ENCODE assay signal across 8 mouse cellular contexts in the genomic region with DNA sequence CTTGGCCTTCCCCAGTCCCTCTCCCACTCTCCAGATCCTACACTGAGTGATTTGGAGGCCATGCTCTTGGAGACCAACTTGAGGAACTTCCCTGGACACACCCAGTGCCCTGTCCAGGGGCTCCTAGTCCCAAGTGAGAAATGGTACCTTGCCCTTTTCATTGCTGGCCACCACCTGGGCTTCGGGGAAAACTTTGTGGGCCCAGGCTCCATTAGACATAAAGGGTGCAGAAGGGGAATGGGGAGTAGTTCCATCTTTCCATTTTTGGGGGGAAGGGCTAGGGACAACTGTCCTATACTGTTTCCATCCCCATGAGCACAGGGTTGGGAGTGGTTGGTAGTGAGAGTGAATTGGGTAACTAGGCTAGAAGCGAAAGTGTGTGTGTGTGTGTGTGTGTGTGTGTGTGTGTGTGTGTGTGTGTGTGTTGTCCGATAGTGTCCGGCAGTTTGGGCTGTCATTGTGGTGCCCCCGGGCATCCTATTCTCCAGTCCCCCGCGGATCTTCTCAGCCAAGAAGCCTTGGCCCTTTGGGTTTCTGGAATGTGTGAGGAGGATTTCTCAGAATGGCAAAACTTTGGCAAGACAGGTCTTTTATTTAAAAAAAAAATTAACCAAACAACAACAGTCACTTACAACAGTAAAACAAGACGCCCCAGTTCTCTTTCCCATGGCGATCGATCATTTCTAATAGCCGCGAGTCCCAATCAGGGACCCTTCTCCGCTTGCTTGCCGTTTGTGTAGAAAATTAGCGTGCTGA. TPM values are rescaled to one million over a fixed set of nuclear protein-coding genes. Genes with fewer than 3 reads are reported as not detected.
DNase-seq lines count a peak whose midpoint lies in the region; ATAC-seq and TF ChIP-seq lines count a peak whose summit lies in the region.

No protein-coding gene starts in this region.

- no peak for ATAC-seq in lung, embryonic 16.5 days (ENCODE audit: low read depth)
- ATAC-seq in embryonic facial prominence, embryonic 11.5 days (replicated peaks; ENCODE audit: insufficient number of reproducible peaks, low FRiP score, low TSS enrichment, low read depth), result no peak
- ATAC-seq in liver, postnatal 0 days, result no peak
- ATAC-seq in activated CD4-positive, CD25-positive, alpha-beta regulatory T cell, adult 4 months, result no peak

- TF ChIP-seq CTCF in liver, postnatal 0 days (IDR thresholded peaks at IDR 0.05; ENCODE audit: low read depth), result no peak

- no peak overlapping the region for H3K27ac ChIP-seq in lung, embryonic 16.5 days (ENCODE audit: low read length)
- no peak overlapping the region for H3K27ac ChIP-seq in embryonic facial prominence, embryonic 11.5 days (replicated peaks; ENCODE audit: low read depth, low read length)
- H3K27ac ChIP-seq in liver, postnatal 0 days (ENCODE audit: low read depth), result no peak overlapping the region

- H3K36me3 ChIP-seq in lung, embryonic 16.5 days (ENCODE audit: control insufficient read depth, insufficient read depth, low read length), result no peaks in the 10 kb centered on the region
- no peaks in the 10 kb centered on the region for H3K36me3 ChIP-seq in embryonic facial prominence, embryonic 11.5 days (replicated peaks; ENCODE audit: control insufficient read depth, insufficient read depth, low read depth, low read length)
- no peaks in the 10 kb centered on the region for H3K36me3 ChIP-seq in liver, postnatal 0 days (replicated peaks; ENCODE audit: insufficient read depth, low read length)

- peaks cover 57% of the 10 kb centered on the region for H3K27me3 ChIP-seq in lung, embryonic 16.5 days (ENCODE audit: control insufficient read depth, insufficient read depth, low read depth, low read length)
- peaks cover 7% of the 10 kb centered on the region for H3K27me3 ChIP-seq in embryonic facial prominence, embryonic 11.5 days (ENCODE audit: control insufficient read depth, insufficient read depth, low read length)
- H3K27me3 ChIP-seq in liver, postnatal 0 days (ENCODE audit: insufficient read depth, low read length), result peaks cover 69% of the 10 kb centered on the region

- H3K9ac ChIP-seq in lung, embryonic 16.5 days (ENCODE audit: low read length), result 0 out of 2 replicates have a peak overlapping the region, but pooled peaks have one; percentile 22
- peak overlapping the region; percentile 63 for H3K9ac ChIP-seq in embryonic facial prominence, embryonic 11.5 days (replicated peaks; ENCODE audit: low read length)
- peak overlapping the region; percentile 30 for H3K9ac ChIP-seq in liver, postnatal 0 days (replicated peaks)

- peaks cover 4% of the 10 kb centered on the region; the same call in 1 of the 2 replicates for H3K4me1 ChIP-seq in lung, embryonic 16.5 days (replicated peaks; ENCODE audit: control insufficient read depth, insufficient read depth, low read length)
- peaks cover 2% of the 10 kb centered on the region; the same call in 1 of the 2 replicates for H3K4me1 ChIP-seq in embryonic facial prominence, embryonic 11.5 days (ENCODE audit: control insufficient read depth, insufficient read depth, low read length)
- H3K4me1 ChIP-seq in liver, postnatal 0 days (ENCODE audit: insufficient read depth), result no peaks in the 10 kb centered on the region

- WGBS in lung, embryonic 16.5 days, result 3% methylated on average over 15 of the region's 15 CpGs
- under 1% methylated on average over 15 of the region's 15 CpGs for WGBS in embryonic facial prominence, embryonic 11.5 days
- 1% methylated on average over 15 of the region's 15 CpGs for WGBS in liver, postnatal 0 days (ENCODE audit: insufficient replicate concordance)

- no peak for TF ChIP-seq EP300 in liver, postnatal 0 days (IDR thresholded peaks at IDR 0.05; ENCODE audit: low read depth)

- intact Hi-C loops in heart, postnatal 36 days (cut with DNase I), result no loop called here

- H3K9me3 ChIP-seq in lung, embryonic 16.5 days (ENCODE audit: control insufficient read depth, low read length), result no peaks in the 10 kb centered on the region
- H3K9me3 ChIP-seq in embryonic facial prominence, embryonic 11.5 days (replicated peaks; ENCODE audit: control insufficient read depth, low read length), result no peaks in the 10 kb centered on the region
- H3K9me3 ChIP-seq in liver, postnatal 0 days (ENCODE audit: low read length), result no peaks in the 10 kb centered on the region

- peak overlapping the region; percentile 47 for H3K4me2 ChIP-seq in lung, embryonic 16.5 days (ENCODE audit: low read depth, low read length)
- peak overlapping the region; percentile 63 for H3K4me2 ChIP-seq in embryonic facial prominence, embryonic 11.5 days (ENCODE audit: low read depth, low read length)
- peak overlapping the region; percentile 56 for H3K4me2 ChIP-seq in liver, postnatal 0 days (ENCODE audit: low read depth, low read length)

- no peak for DNase-seq in lung, postnatal 14 days
- DNase-seq in embryonic facial prominence, embryonic 11.5 days (ENCODE audit: low spot score), result peak; percentile 17
- peak; percentile 41 to 65 for DNase-seq in heart, postnatal 36 days
- no peak for DNase-seq in liver, postnatal 0 days
- no peak for DNase-seq in layer of hippocampus, postnatal 14 days (ENCODE audit: low spot score in 2 of 2)
- DNase-seq in adrenal gland, postnatal 14 days, result no peak

- H3K4me3 ChIP-seq in lung, embryonic 16.5 days (ENCODE audit: low read length), result peak overlapping the region; percentile 37
- H3K4me3 ChIP-seq in embryonic facial prominence, embryonic 11.5 days (ENCODE audit: low read depth, low read length), result peak overlapping the region; percentile 67
- peak overlapping the region; percentile 52 for H3K4me3 ChIP-seq in liver, postnatal 0 days (ENCODE audit: low read depth, low read length)

RNA-seq across cellular contexts. Expression of a gene that starts 2.2 kb away (rescaled TPM):
- 11.9 and 12.8 TPM in 2 replicates for polyA plus RNA-seq in lung, embryonic 16.5 days (2015; fragmentation: Nextera tagmentation; extraction: Ambion mirVana)
- 47.9 and 50.3 TPM in 2 replicates for polyA plus RNA-seq in embryonic facial prominence, embryonic 11.5 days (2014; fragmentation: Nextera tagmentation; extraction: Ambion mirVana)
- total RNA-seq in heart, postnatal 36 days (2021), result 10 to 100 TPM; 13.4 to 14.4 TPM
- polyA plus RNA-seq in liver, postnatal 0 days (2015; fragmentation: Nextera tagmentation; extraction: Ambion mirVana), result 4.6 and 5.0 TPM in 2 replicates
- 1 to 10 TPM in 1 of 2 experiments, under 1 TPM in 1; 0.48 to 4.5 TPM for polyA plus RNA-seq in activated CD4-positive, CD25-positive, alpha-beta regulatory T cell, adult 4 months (2017; shearing (Covaris generic))
- total RNA-seq in layer of hippocampus, postnatal 14 days (2021), result 1 to 10 TPM; 4.8 to 6.1 TPM
- 35.5 and 50.8 TPM in 2 replicates for total RNA-seq in adrenal gland, postnatal 14 days (2021)

Comparison
In these comparisons a context has a peak if more than half of its experiments do, and no peak if none do; other contexts are left out.
1. DNase-seq: peak in embryonic facial prominence, embryonic 11.5 days (single experiment) and heart, postnatal 36 days (2 of 2); none in lung, postnatal 14 days (single experiment), liver, postnatal 0 days (single experiment), layer of hippocampus, postnatal 14 days (0 of 2) and adrenal gland, postnatal 14 days (single experiment).
2. Peak in every context shown above with its lines, with median percentiles within 50 percentile points of each other: H3K4me2 ChIP-seq, H3K4me3 ChIP-seq and H3K9ac ChIP-seq.